Mouse (Mus musculus): ENCODE measurements at regions not wholly inside any gene's neighbourhood (a gene's known extent, or its start where the extent isn't known, plus 50 kb on each side); places are given as distances from the start of the nearest gene placed in this dataset.

GRCm38 (mm10) chr17:75874535-75874934 is 322.8 kb upstream of the Fam98a start:
- Histone ChIP-seq H3K4me1 (ENCODE audit: control insufficient read depth, insufficient read depth, low read length) (no peaks in the 10 kb centered on the region), H3K27me3 (ENCODE audit: control insufficient read depth, insufficient read depth, low read length) (no peaks in the 10 kb centered on the region), H3K36me3 (ENCODE audit: control insufficient read depth, insufficient read depth, low read length) (no peaks in the 10 kb centered on the region)

GRCm38 (mm10) chr17:75870492-75870891 is 318.7 kb upstream of the Fam98a start:
- Histone ChIP-seq H3K36me3 (ENCODE audit: control insufficient read depth, insufficient read depth, low read length) (no peaks in the 10 kb centered on the region), H3K27me3 (ENCODE audit: control insufficient read depth, insufficient read depth, low read length) (no peaks in the 10 kb centered on the region), H3K4me3 (ENCODE audit: control insufficient read depth, low read depth, low read length) (no peak overlapping the region), H3K27ac (ENCODE audit: control insufficient read depth, insufficient read depth, low read depth, low read length) (no peak overlapping the region), H3K4me1 (ENCODE audit: control insufficient read depth, insufficient read depth, low read length) (no peaks in the 10 kb centered on the region)
- TF ChIP-seq CTCF (IDR thresholded peaks at IDR 0.05; ENCODE audit: control insufficient read depth, insufficient read depth, insufficient replicate concordance, low read depth, low read length) (no peak), POLR2A (IDR thresholded peaks at IDR 0.05; ENCODE audit: control insufficient read depth, low read depth, low read length) (no peak)

More at GRCm38 (mm10) chr17:75874535-75874934, 322.8 kb upstream of the Fam98a start:
- no peak overlapping the region for H3K4me3 ChIP-seq (ENCODE audit: control insufficient read depth, low read depth, low read length)
- H3K27ac ChIP-seq (ENCODE audit: control insufficient read depth, insufficient read depth, low read depth, low read length): no peak overlapping the region
- TF ChIP-seq CTCF (IDR thresholded peaks at IDR 0.05; ENCODE audit: control insufficient read depth, insufficient read depth, insufficient replicate concordance, low read depth, low read length): no peak
- TF ChIP-seq POLR2A (IDR thresholded peaks at IDR 0.05; ENCODE audit: control insufficient read depth, low read depth, low read length): no peak

GRCm38 (mm10) chr17:75857015-75857414 is 305.3 kb upstream of the Fam98a start:
- H3K4me3 ChIP-seq (ENCODE audit: control insufficient read depth, low read depth, low read length): no peak overlapping the region
- TF ChIP-seq CTCF (IDR thresholded peaks at IDR 0.05; ENCODE audit: control insufficient read depth, insufficient read depth, insufficient replicate concordance, low read depth, low read length): no peak

GRCm38 (mm10) chr17:75815997-75816626 is 264.4 kb upstream of the Fam98a start:
- TF ChIP-seq POLR2A (IDR thresholded peaks at IDR 0.05; ENCODE audit: control insufficient read depth, low read depth, low read length): no peak
- TF ChIP-seq CTCF (IDR thresholded peaks at IDR 0.05; ENCODE audit: control insufficient read depth, insufficient read depth, insufficient replicate concordance, low read depth, low read length): no peak
- Histone ChIP-seq H3K36me3 (ENCODE audit: control insufficient read depth, insufficient read depth, low read length) (no peaks in the 10 kb centered on the region), H3K4me1 (ENCODE audit: control insufficient read depth, insufficient read depth, low read length) (no peaks in the 10 kb centered on the region), H3K27me3 (ENCODE audit: control insufficient read depth, insufficient read depth, low read length) (no peaks in the 10 kb centered on the region), H3K4me3 (ENCODE audit: control insufficient read depth, low read depth, low read length) (no peak overlapping the region), H3K27ac (ENCODE audit: control insufficient read depth, insufficient read depth, low read depth, low read length) (no peak overlapping the region)

More at GRCm38 (mm10) chr17:75857015-75857414, 305.3 kb upstream of the Fam98a start:
- no peaks in the 10 kb centered on the region for H3K36me3 ChIP-seq (ENCODE audit: control insufficient read depth, insufficient read depth, low read length)
- no peaks in the 10 kb centered on the region for H3K27me3 ChIP-seq (ENCODE audit: control insufficient read depth, insufficient read depth, low read length)
- no peaks in the 10 kb centered on the region for H3K4me1 ChIP-seq (ENCODE audit: control insufficient read depth, insufficient read depth, low read length)
- H3K27ac ChIP-seq (ENCODE audit: control insufficient read depth, insufficient read depth, low read depth, low read length): no peak overlapping the region

GRCm38 (mm10) chr17:75812163-75812562 is 260.4 kb upstream of the Fam98a start:
- Histone ChIP-seq H3K27ac (ENCODE audit: control insufficient read depth, insufficient read depth, low read depth, low read length) (no peak overlapping the region), H3K36me3 (ENCODE audit: control insufficient read depth, insufficient read depth, low read length) (no peaks in the 10 kb centered on the region), H3K27me3 (ENCODE audit: control insufficient read depth, insufficient read depth, low read length) (no peaks in the 10 kb centered on the region), H3K4me1 (ENCODE audit: control insufficient read depth, insufficient read depth, low read length) (no peaks in the 10 kb centered on the region), H3K4me3 (ENCODE audit: control insufficient read depth, low read depth, low read length) (no peak overlapping the region)
- no peak for TF ChIP-seq POLR2A (IDR thresholded peaks at IDR 0.05; ENCODE audit: control insufficient read depth, low read depth, low read length)
- TF ChIP-seq CTCF (IDR thresholded peaks at IDR 0.05; ENCODE audit: control insufficient read depth, insufficient read depth, insufficient replicate concordance, low read depth, low read length): no peak

GRCm38 (mm10) chr17:75808524-75809326 is 257.0 kb upstream of the Fam98a start:
- no peaks in the 10 kb centered on the region for H3K27me3 ChIP-seq (ENCODE audit: control insufficient read depth, insufficient read depth, low read length)
- H3K36me3 ChIP-seq (ENCODE audit: control insufficient read depth, insufficient read depth, low read length): no peaks in the 10 kb centered on the region
- no peaks in the 10 kb centered on the region for H3K4me1 ChIP-seq (ENCODE audit: control insufficient read depth, insufficient read depth, low read length)
- TF ChIP-seq CTCF (IDR thresholded peaks at IDR 0.05; ENCODE audit: control insufficient read depth, insufficient read depth, insufficient replicate concordance, low read depth, low read length) (no peak), POLR2A (IDR thresholded peaks at IDR 0.05; ENCODE audit: control insufficient read depth, low read depth, low read length) (no peak)
- no peak overlapping the region for H3K4me3 ChIP-seq (ENCODE audit: control insufficient read depth, low read depth, low read length)
- no peak overlapping the region for H3K27ac ChIP-seq (ENCODE audit: control insufficient read depth, insufficient read depth, low read depth, low read length)

- H3K27me3 ChIP-seq (ENCODE audit: control insufficient read depth, insufficient read depth, low read length): no peaks in the 10 kb centered on the region
- TF ChIP-seq CTCF (IDR thresholded peaks at IDR 0.05; ENCODE audit: control insufficient read depth, insufficient read depth, insufficient replicate concordance, low read depth, low read length) (no peak), POLR2A (IDR thresholded peaks at IDR 0.05; ENCODE audit: control insufficient read depth, low read depth, low read length) (no peak)
- H3K4me3 ChIP-seq (ENCODE audit: control insufficient read depth, low read depth, low read length): no peak overlapping the region
- no peaks in the 10 kb centered on the region for H3K4me1 ChIP-seq (ENCODE audit: control insufficient read depth, insufficient read depth, low read length)
- no peaks in the 10 kb centered on the region for H3K36me3 ChIP-seq (ENCODE audit: control insufficient read depth, insufficient read depth, low read length)
- no peak overlapping the region for H3K27ac ChIP-seq (ENCODE audit: control insufficient read depth, insufficient read depth, low read depth, low read length)
Measured at GRCm38 (mm10) chr17:75808025-75808424, 256.3 kb upstream of the Fam98a start.

Data from testis, adult 2 months (tissue).